Comparison of ENCODE assay signal across 13 mouse cellular contexts in genomic region chr12:113028067-113028466, GRCm38 (mm10). TPM values are rescaled to one million over a fixed set of nuclear protein-coding genes. Genes with fewer than 3 reads are reported as not detected.
DNase-seq lines count a peak whose midpoint lies in the region; ATAC-seq and TF ChIP-seq lines count a peak whose summit lies in the region.
"Had no signal": no experiment of that assay in that cellular context is flagged by ENCODE, and none has a peak within 500 bp of the region (broad histone marks: within the 10 kb centered on the region; RNA-seq: fewer than 3 reads in every experiment).

No protein-coding gene starts in this region.

- DNase-seq in gastrocnemius, adult 2 months, result no peak
- no peak for DNase-seq in gastrocnemius, postnatal 36 days
- DNase-seq in lung, postnatal 0 days (ENCODE audit: low spot score), result no peak
- DNase-seq in lung, postnatal 36 days, result no peak
- DNase-seq in frontal cortex, postnatal 25 days (ENCODE audit: low spot score in 2 of 2), result no peak
- DNase-seq: liver, postnatal 0 days; right cerebral cortex, postnatal 25 days had no signal

- peak; percentile 37 for ATAC-seq in lung, postnatal 0 days
- peak; percentile 67 for ATAC-seq in limb, embryonic 15.5 days (ENCODE audit: insufficient number of reproducible peaks, low FRiP score, low TSS enrichment, low read depth)
- ATAC-seq in stomach, embryonic 14.5 days (ENCODE audit: insufficient number of reproducible peaks, insufficient read depth, low FRiP score, low read depth), result 0 out of 2 replicates have a peak, but pooled peaks have one; percentile 26
- ATAC-seq in cerebellum, adult (ENCODE audit: insufficient number of reproducible peaks, low FRiP score, low TSS enrichment), result no peak
- ATAC-seq: CD4-positive, CD25-positive, alpha-beta regulatory T cell, adult 4 months; liver, postnatal 0 days had no signal

- no peak for TF ChIP-seq EP300 in lung, postnatal 0 days (IDR thresholded peaks at IDR 0.05)

- no peak overlapping the region for H3K4me2 ChIP-seq in lung, postnatal 0 days (replicated peaks; ENCODE audit: low read depth, low read length)
- no peak overlapping the region for H3K4me2 ChIP-seq in limb, embryonic 15.5 days
- H3K4me2 ChIP-seq in stomach, embryonic 14.5 days (replicated peaks; ENCODE audit: low read depth, low read length), result no peak overlapping the region

- no peaks in the 10 kb centered on the region for H3K4me1 ChIP-seq in lung, postnatal 0 days (ENCODE audit: insufficient read depth, low read depth, low read length)
- H3K4me1 ChIP-seq in limb, embryonic 15.5 days, result peaks cover 17% of the 10 kb centered on the region
- H3K4me1 ChIP-seq in stomach, embryonic 14.5 days (ENCODE audit: control insufficient read depth, insufficient read depth, low read length), result 0 out of 2 replicates have a peak, but pooled peaks cover 4% of the 10 kb centered on the region

- peak overlapping the region; percentile 38 for H3K27ac ChIP-seq in gastrocnemius, adult 2 months
- H3K27ac ChIP-seq in lung, postnatal 0 days (ENCODE audit: low read length), result no peak overlapping the region
- H3K27ac ChIP-seq in limb, embryonic 15.5 days, result peak overlapping the region; percentile 47
- H3K27ac ChIP-seq in stomach, embryonic 14.5 days (ENCODE audit: low read length), result no peak overlapping the region

- no peak overlapping the region for H3K4me3 ChIP-seq in gastrocnemius, adult 2 months
- H3K4me3 ChIP-seq in lung, postnatal 0 days (ENCODE audit: low read depth, low read length), result no peak overlapping the region
- no peak overlapping the region for H3K4me3 ChIP-seq in limb, embryonic 15.5 days
- H3K4me3 ChIP-seq in stomach, embryonic 14.5 days (ENCODE audit: low read depth, low read length), result no peak overlapping the region

- intact Hi-C loops in gastrocnemius, adult 2 months (cut with DNase I), result no loop called here
- intact Hi-C loops in gastrocnemius, postnatal 36 days (cut with DNase I), result no loop called here

- WGBS in lung, postnatal 0 days, result 65% methylated on average over 5 of the region's 5 CpGs
- WGBS in limb, embryonic 15.5 days, result 60% methylated on average over 5 of the region's 5 CpGs
- WGBS in stomach, embryonic 14.5 days, result 67% methylated on average over 5 of the region's 5 CpGs

- no peak overlapping the region for H3K9ac ChIP-seq in lung, postnatal 0 days (replicated peaks; ENCODE audit: low read depth)
- H3K9ac ChIP-seq in limb, embryonic 15.5 days, result no peak overlapping the region
- no peak overlapping the region for H3K9ac ChIP-seq in stomach, embryonic 14.5 days (replicated peaks; ENCODE audit: low read depth, low read length)
- H3K9ac ChIP-seq: liver, postnatal 0 days had no signal

- no peak for TF ChIP-seq CTCF in gastrocnemius, adult 2 months (IDR thresholded peaks at IDR 0.05)
- TF ChIP-seq CTCF in lung, postnatal 0 days (IDR thresholded peaks at IDR 0.05), result no peak

- H3K36me3 ChIP-seq in lung, postnatal 0 days (ENCODE audit: insufficient read depth, low read length), result no peaks in the 10 kb centered on the region; the same call in 1 of the 2 replicates
- peaks cover 26% of the 10 kb centered on the region for H3K36me3 ChIP-seq in limb, embryonic 15.5 days
- peaks cover 2% of the 10 kb centered on the region for H3K36me3 ChIP-seq in stomach, embryonic 14.5 days (ENCODE audit: control insufficient read depth, insufficient read depth, low read length)

- H3K9me3 ChIP-seq in lung, postnatal 0 days (ENCODE audit: low read length), result no peaks in the 10 kb centered on the region
- no peaks in the 10 kb centered on the region for H3K9me3 ChIP-seq in limb, embryonic 15.5 days
- H3K9me3 ChIP-seq in stomach, embryonic 14.5 days (ENCODE audit: control insufficient read depth, low read depth, low read length), result no peaks in the 10 kb centered on the region

- H3K27me3 ChIP-seq in lung, postnatal 0 days (replicated peaks; ENCODE audit: insufficient read depth, low read length), result no peaks in the 10 kb centered on the region
- no peaks in the 10 kb centered on the region for H3K27me3 ChIP-seq in limb, embryonic 15.5 days
- H3K27me3 ChIP-seq in stomach, embryonic 14.5 days (ENCODE audit: control insufficient read depth, insufficient read depth, low read length), result no peaks in the 10 kb centered on the region

RNA-seq across cellular contexts. Expression of gene Pacs2, which starts 13.8 kb away (rescaled TPM):
- 10 to 100 TPM; 35.9 to 41.0 TPM for total RNA-seq in gastrocnemius, adult 2 months (2021)
- total RNA-seq in gastrocnemius, postnatal 36 days (2021), result 10 to 100 TPM; 34.9 to 36.6 TPM
- polyA plus RNA-seq in lung, postnatal 0 days (2015; fragmentation: Nextera tagmentation; extraction: Ambion mirVana), result 6.8 and 9.5 TPM in 2 replicates
- 12.9 and 13.8 TPM in 2 replicates for polyA plus RNA-seq in limb, embryonic 15.5 days (2015; fragmentation: Nextera tagmentation; extraction: Ambion mirVana)
- polyA plus RNA-seq in stomach, embryonic 14.5 days (2014; fragmentation: Nextera tagmentation; extraction: Ambion mirVana), result 16.5 and 17.1 TPM in 2 replicates

RNA-seq across cellular contexts. Expression of gene Brf1, which starts 27.6 kb away (rescaled TPM):
- total RNA-seq in gastrocnemius, adult 2 months (2021), result 10 to 100 TPM; 20.8 to 21.5 TPM
- total RNA-seq in gastrocnemius, postnatal 36 days (2021), result 10 to 100 TPM; 16.8 to 20.9 TPM
- 38.8 and 44.9 TPM in 2 replicates for polyA plus RNA-seq in lung, postnatal 0 days (2015; fragmentation: Nextera tagmentation; extraction: Ambion mirVana)
- polyA plus RNA-seq in limb, embryonic 15.5 days (2015; fragmentation: Nextera tagmentation; extraction: Ambion mirVana), result 57.1 and 61.7 TPM in 2 replicates
- polyA plus RNA-seq in stomach, embryonic 14.5 days (2014; fragmentation: Nextera tagmentation; extraction: Ambion mirVana), result 70.3 and 71.5 TPM in 2 replicates

RNA-seq across cellular contexts. Expression of gene Tex22, which starts 46.2 kb away (rescaled TPM):
- total RNA-seq in gastrocnemius, adult 2 months (2021), result not detected
- under 1 TPM; 0.22 to 0.31 TPM for total RNA-seq in gastrocnemius, postnatal 36 days (2021)
- not detected in 2 replicates for polyA plus RNA-seq in lung, postnatal 0 days (2015; fragmentation: Nextera tagmentation; extraction: Ambion mirVana)
- 0.19 TPM in 1 of 2 replicates, not detected in the other for polyA plus RNA-seq in limb, embryonic 15.5 days (2015; fragmentation: Nextera tagmentation; extraction: Ambion mirVana)
- not detected in 2 replicates for polyA plus RNA-seq in stomach, embryonic 14.5 days (2014; fragmentation: Nextera tagmentation; extraction: Ambion mirVana)
- total RNA-seq: gastrocnemius, adult 8-10 months had no signal
- polyA plus RNA-seq: CD4-positive, CD25-positive, alpha-beta regulatory T cell, adult 4 months; intestine, embryonic 14.5 days; liver, postnatal 0 days had no signal

RNA-seq across cellular contexts. Expression of gene Btbd6, which starts 51.8 kb away (rescaled TPM):
- 10 to 100 TPM; 13.3 to 20.6 TPM for total RNA-seq in gastrocnemius, adult 2 months (2021)
- total RNA-seq in gastrocnemius, postnatal 36 days (2021), result 10 to 100 TPM; 12.7 to 13.5 TPM
- polyA plus RNA-seq in lung, postnatal 0 days (2015; fragmentation: Nextera tagmentation; extraction: Ambion mirVana), result 20.2 and 23.4 TPM in 2 replicates
- polyA plus RNA-seq in limb, embryonic 15.5 days (2015; fragmentation: Nextera tagmentation; extraction: Ambion mirVana), result 25.4 and 26.3 TPM in 2 replicates
- 22.5 and 27.0 TPM in 2 replicates for polyA plus RNA-seq in stomach, embryonic 14.5 days (2014; fragmentation: Nextera tagmentation; extraction: Ambion mirVana)

Comparison
In these comparisons a context has a peak if more than half of its experiments do, and no peak if none do; other contexts are left out.
1. H3K27ac ChIP-seq: peak in gastrocnemius, adult 2 months (single experiment) and limb, embryonic 15.5 days (single experiment); none in lung, postnatal 0 days (single experiment) and stomach, embryonic 14.5 days (single experiment).